Mouse (Mus musculus) thymus, adult 2 months (tissue): ENCODE results near the gene Pdk1. TPM values are rescaled to one million over a fixed set of nuclear protein-coding genes. Genes with fewer than 3 reads are reported as not detected.

Source experiments
- DNase-seq: peaks from one replicate; pipeline ENCODE4 v3.0.0; 2021
- H3K27ac ChIP-seq: fragments of 200-500 bp; 2 replicates; pipeline ENCODE4 v1.5.1; 2012; ENCODE audit warnings: low read length, control low read depth; ENCODE audit not compliant: control insufficient read depth, insufficient read depth
- H3K27me3 ChIP-seq: fragments of 200-500 bp; 2 replicates; pipeline ENCODE4 v1.6.1; 2012; ENCODE audit warnings: mild to moderate bottlenecking, low read length, moderate library complexity, mixed read lengths; ENCODE audit not compliant: control insufficient read depth, insufficient read depth
- H3K36me3 ChIP-seq: fragments of 200-500 bp; 2 replicates; pipeline ENCODE4 v1.6.1; 2012; ENCODE audit warnings: mild to moderate bottlenecking, low read length, moderate library complexity; ENCODE audit not compliant: control insufficient read depth, insufficient read depth
- H3K4me1 ChIP-seq: fragments of 200-500 bp; replicated peaks from 2 replicates; pipeline ENCODE4 v1.6.1; 2012; ENCODE audit warnings: low read length; ENCODE audit not compliant: control insufficient read depth, insufficient read depth
- H3K4me3 ChIP-seq: fragments of 200-500 bp; 2 replicates; pipeline ENCODE4 v1.5.1; 2012; ENCODE audit warnings: mild to moderate bottlenecking, low read length, control low read depth, moderate library complexity; ENCODE audit not compliant: control insufficient read depth, insufficient read depth
- CTCF ChIP-seq: fragments of 200-500 bp; IDR thresholded peaks from 2 replicates; pipeline ENCODE4 v1.5.1; 2012; ENCODE audit warnings: mild to moderate bottlenecking, control low read depth, low read length, moderate library complexity, borderline replicate concordance; ENCODE audit not compliant: control insufficient read depth, poor library complexity, insufficient read depth; ENCODE audit errors: extremely low read depth
- POLR2A ChIP-seq: fragments of 200-500 bp; IDR thresholded peaks from 2 replicates; pipeline ENCODE4 v1.6.1; 2012; ENCODE audit warnings: mild to moderate bottlenecking, low read length, control low read depth, moderate library complexity; ENCODE audit not compliant: control insufficient read depth, poor library complexity, insufficient read depth; ENCODE audit errors: extremely low read depth
- WGBS: fragments of 180-500 bp; shearing (Covaris S2); methylation state at CpG from one replicate; pipeline ENCODE4 v1.1.7; 2018; 5-methylcytosine and 5-hydroxymethylcytosine counted together
- polyA plus RNA-seq: library from polyadenylated mRNA; depleted of rRNA; stranded (reverse); fragments of >200 nt; gene quantifications from 2 replicates; pipeline ENCODE4 v1.2.3, GENCODE M21; 2012

The Pdk1 gene
- polyA plus RNA-seq, 1 experiment: 43.7 TPM

DNA sequence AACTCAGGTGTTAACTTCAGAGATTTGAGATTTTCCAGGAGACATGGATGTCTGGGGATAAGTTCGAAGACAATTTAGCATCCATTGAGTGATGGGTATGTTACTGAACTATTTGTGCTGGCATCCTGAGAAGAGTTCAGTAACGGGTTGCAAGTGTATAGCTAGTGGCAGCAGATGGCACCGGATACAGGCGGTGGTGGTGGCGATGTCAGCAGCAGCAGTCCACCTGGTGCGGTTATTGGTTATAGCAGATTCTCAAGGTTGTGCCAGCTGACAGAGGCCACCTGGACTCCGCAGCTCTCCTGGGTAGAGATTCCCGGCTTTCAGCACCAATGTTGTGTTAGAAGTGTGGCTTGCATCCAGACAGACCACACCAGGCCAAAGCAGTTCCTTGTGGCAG is 61.0 kb downstream of the Pdk1 start:
- TF ChIP-seq CTCF (no peak), POLR2A (no peak)
- WGBS: 93% methylated on average over 8 of the region's 8 CpGs
- Histone ChIP-seq H3K27me3 (no peaks in the 10 kb centered on the region), H3K4me3 (no peak overlapping the region), H3K4me1 (no peaks in the 10 kb centered on the region), H3K27ac (no peak overlapping the region), H3K36me3 (no peaks in the 10 kb centered on the region)
- no peak for DNase-seq

GRCm38 (mm10) chr2:71936711-71937110 is 63.7 kb downstream of the Pdk1 start:
- Histone ChIP-seq H3K27ac (no peak overlapping the region), H3K27me3 (no peaks in the 10 kb centered on the region), H3K4me3 (no peak overlapping the region), H3K4me1 (peaks cover 2% of the 10 kb centered on the region), H3K36me3 (no peaks in the 10 kb centered on the region)
- WGBS: 94% methylated on average over 1 of the region's 1 CpGs
- TF ChIP-seq CTCF: no peak
- no peak for TF ChIP-seq POLR2A
- DNase-seq: no peak

GRCm38 (mm10) chr2:71937649-71938308 is 64.8 kb downstream of the Pdk1 start:
- 97% methylated on average over 3 of the region's 3 CpGs for WGBS
- no peaks in the 10 kb centered on the region for H3K27me3 ChIP-seq

GRCm38 (mm10) chr2:71938716-71939393 is 65.8 kb downstream of the Pdk1 start:
- H3K27ac ChIP-seq: no peak overlapping the region
- H3K27me3 ChIP-seq: no peaks in the 10 kb centered on the region
- TF ChIP-seq POLR2A (no peak), CTCF (no peak)
- 77% methylated on average over 6 of the region's 6 CpGs for WGBS
- peaks cover 3% of the 10 kb centered on the region for H3K4me1 ChIP-seq
- H3K4me3 ChIP-seq: no peak overlapping the region
- H3K36me3 ChIP-seq: no peaks in the 10 kb centered on the region
- DNase-seq: no peak

More at GRCm38 (mm10) chr2:71937649-71938308, 64.8 kb downstream of the Pdk1 start:
- no peak overlapping the region for H3K27ac ChIP-seq
- no peak overlapping the region for H3K4me3 ChIP-seq
- DNase-seq: no peak
- TF ChIP-seq POLR2A (no peak), CTCF (no peak)
- peaks cover 3% of the 10 kb centered on the region for H3K4me1 ChIP-seq
- H3K36me3 ChIP-seq: no peaks in the 10 kb centered on the region

GRCm38 (mm10) chr2:71941005-71941720 is 68.1 kb downstream of the Pdk1 start:
- DNase-seq: peak; percentile 13
- TF ChIP-seq POLR2A (no peak), CTCF (no peak)
- WGBS: 82% methylated on average over 3 of the region's 3 CpGs
- Histone ChIP-seq H3K36me3 (no peaks in the 10 kb centered on the region), H3K4me1 (peaks cover 3% of the 10 kb centered on the region), H3K27me3 (no peaks in the 10 kb centered on the region), H3K27ac (peak overlapping the region; percentile 39; the same call in 1 of the 2 replicates), H3K4me3 (no peak overlapping the region)

DNA sequence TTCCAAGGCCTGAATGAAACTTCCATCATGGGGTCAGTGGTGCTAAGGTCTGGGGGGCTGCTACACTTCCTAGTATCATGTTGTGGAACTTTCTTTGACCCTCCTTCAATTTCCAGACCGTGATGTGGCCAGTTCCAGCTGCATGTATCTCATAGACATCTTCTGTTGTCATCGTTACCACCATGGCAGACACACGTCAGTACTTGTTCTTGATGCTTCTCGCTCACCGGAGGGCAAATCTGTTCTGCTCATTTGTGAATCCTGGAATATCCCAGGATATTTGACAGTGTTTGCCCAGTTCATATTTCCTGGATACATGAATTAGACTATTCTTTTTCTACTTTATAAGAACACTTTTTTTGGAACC is 68.7 kb downstream of the Pdk1 start:
- Histone ChIP-seq H3K4me1 (peaks cover 3% of the 10 kb centered on the region), H3K27ac (peak overlapping the region; percentile 39; the same call in 1 of the 2 replicates), H3K27me3 (no peaks in the 10 kb centered on the region), H3K36me3 (no peaks in the 10 kb centered on the region), H3K4me3 (no peak overlapping the region)
- WGBS: 82% methylated on average over 5 of the region's 5 CpGs
- TF ChIP-seq CTCF (no peak), POLR2A (no peak)
- no peak for DNase-seq
